Mouse (Mus musculus) forebrain, embryonic 13.5 days (tissue): ENCODE results near the gene Cuedc1. TPM values are rescaled to one million over a fixed set of nuclear protein-coding genes. Genes with fewer than 3 reads are reported as not detected.

ENCODE experiments used
- polyA plus RNA-seq: library from polyadenylated mRNA; unstranded; fragments of >200 nt; fragmentation: Nextera tagmentation; extraction: Ambion mirVana; gene quantifications from 2 replicates; pipeline ENCODE4 v1.2.1, GENCODE M21; 2015

The Cuedc1 gene
- polyA plus RNA-seq, 1 experiment from 2014 or later: 37.4 TPM

Other genes starting within 250 kb of the Cuedc1 start
- gene Mks1, start 244.8 kb upstream of the Cuedc1 start, polyA plus RNA-seq: 11.8 and 15.5 TPM in 2 replicates
- gene Epx, start 222.5 kb upstream of the Cuedc1 start, polyA plus RNA-seq: not detected in 2 replicates
- not detected in 2 replicates for gene Olfr462, start 205.8 kb upstream of the Cuedc1 start, polyA plus RNA-seq
- gene Olfr463, start 200.7 kb upstream of the Cuedc1 start, polyA plus RNA-seq: not detected in 2 replicates
- gene Olfr464, start 177.1 kb upstream of the Cuedc1 start, polyA plus RNA-seq: not detected in 2 replicates
- 32.4 and 37.0 TPM in 2 replicates for gene Dynll2, start 110.5 kb upstream of the Cuedc1 start, polyA plus RNA-seq
- gene Srsf1, start 50.7 kb upstream of the Cuedc1 start, polyA plus RNA-seq: 393 and 402 TPM in 2 replicates
- 65.6 and 72.7 TPM in 2 replicates for gene Vezf1, start 29.8 kb upstream of the Cuedc1 start, polyA plus RNA-seq
- gene Mrps23, start 106.3 kb downstream of the Cuedc1 start, polyA plus RNA-seq: 70.4 and 70.9 TPM in 2 replicates
- 0.32 and 0.39 TPM in 2 replicates for gene Ccdc182, start 196.0 kb downstream of the Cuedc1 start, polyA plus RNA-seq